Mouse (Mus musculus) testis, adult 2 months (tissue): ENCODE data around the gene Vps54.

ENCODE experiments used
- CTCF ChIP-seq: fragments of 200-500 bp; IDR thresholded peaks from 2 replicates; pipeline ENCODE4 v1.5.1; 2012; ENCODE audit warnings: low read depth, mild to moderate bottlenecking, inconsistent platforms, low read length, moderate library complexity; ENCODE audit not compliant: control insufficient read depth, insufficient read depth, insufficient replicate concordance
- POLR2A ChIP-seq: fragments of 200-500 bp; IDR thresholded peaks from 2 replicates; pipeline ENCODE4 v1.6.1; 2012; ENCODE audit warnings: low read depth, mild to moderate bottlenecking, inconsistent platforms, low read length, moderate library complexity; ENCODE audit not compliant: control insufficient read depth

- TF ChIP-seq CTCF = no peak
- no peak for TF ChIP-seq POLR2A
Observed at GRCm38 (mm10) chr11:21337855-21338254, 98.8 kb downstream of the Vps54 start.
